Comparison of ENCODE assay signal across 9 mouse cellular contexts in genomic region chr8:86808239-86808638, GRCm38 (mm10).
DNase-seq lines count a peak whose midpoint lies in the region; ATAC-seq lines count a peak whose summit lies in the region.
"Had no signal": no experiment of that assay in that cellular context is flagged by ENCODE, and none has a peak within 500 bp of the region (broad histone marks: within the 10 kb centered on the region; RNA-seq: fewer than 3 reads in every experiment).

No protein-coding gene starts in this region.

- 84% methylated on average over 5 of the region's 5 CpGs for WGBS in midbrain, embryonic 14.5 days
- WGBS in midbrain, embryonic 16.5 days = 76% methylated on average over 5 of the region's 5 CpGs

- intact Hi-C loops in left cerebral cortex, postnatal 25 days (cut with DNase I) = loop anchor here (5.0 kb wide), 1 partner anchor 99 kb away; no protein-coding TSS in a partner anchor

- DNase-seq in adrenal gland, adult 2 months = peak; percentile 52
- DNase-seq in adrenal gland, adult 8-10 months = no peak
- peak; percentile 25 for DNase-seq in midbrain, embryonic 14.5 days
- DNase-seq in induced T-regulatory cell, adult 2 months (ENCODE audit: low read depth) = peak; percentile 64
- peak; percentile 32 for DNase-seq in thymus, postnatal 0 days (ENCODE audit: low spot score)
- DNase-seq in left cerebral cortex, postnatal 25 days (ENCODE audit: low spot score in 2 of 2) = no peak
- DNase-seq in spleen, adult 18-20 months = no peak

- no peak overlapping the region for H3K4me2 ChIP-seq in midbrain, embryonic 14.5 days (ENCODE audit: low read length)
- H3K4me2 ChIP-seq in midbrain, embryonic 16.5 days (ENCODE audit: low read length) = no peak overlapping the region

- H3K27me3 ChIP-seq in midbrain, embryonic 14.5 days (ENCODE audit: control insufficient read depth, insufficient read depth, low read length) = no peaks in the 10 kb centered on the region
- H3K27me3 ChIP-seq in midbrain, embryonic 16.5 days (ENCODE audit: control insufficient read depth, insufficient read depth, low read depth, low read length) = no peaks in the 10 kb centered on the region

- H3K9me3 ChIP-seq in midbrain, embryonic 14.5 days (ENCODE audit: control insufficient read depth, low read length) = no peaks in the 10 kb centered on the region
- no peaks in the 10 kb centered on the region for H3K9me3 ChIP-seq in midbrain, embryonic 16.5 days (replicated peaks; ENCODE audit: control insufficient read depth, low read length, poor library complexity, severe bottlenecking)
- H3K9me3 ChIP-seq: embryonic facial prominence, embryonic 10.5 days had no signal

- ATAC-seq in midbrain, embryonic 14.5 days (ENCODE audit: low FRiP score, low TSS enrichment) = no peak
- ATAC-seq in midbrain, embryonic 16.5 days = no peak

- no peak overlapping the region for H3K27ac ChIP-seq in midbrain, embryonic 14.5 days (replicated peaks; ENCODE audit: low read depth, low read length)
- H3K27ac ChIP-seq in midbrain, embryonic 16.5 days (ENCODE audit: low read length) = no peak overlapping the region
- H3K27ac ChIP-seq: embryonic facial prominence, embryonic 10.5 days had no signal

- H3K4me3 ChIP-seq in midbrain, embryonic 14.5 days (replicated peaks; ENCODE audit: low read depth, low read length) = no peak overlapping the region
- no peak overlapping the region for H3K4me3 ChIP-seq in midbrain, embryonic 16.5 days (ENCODE audit: low read depth, low read length)
- H3K4me3 ChIP-seq: embryonic facial prominence, embryonic 10.5 days had no signal

- H3K36me3 ChIP-seq in midbrain, embryonic 14.5 days (ENCODE audit: control insufficient read depth, insufficient read depth, low read length) = no peaks in the 10 kb centered on the region
- H3K36me3 ChIP-seq in midbrain, embryonic 16.5 days (ENCODE audit: control insufficient read depth, insufficient read depth, low read length) = no peaks in the 10 kb centered on the region
- H3K36me3 ChIP-seq: embryonic facial prominence, embryonic 10.5 days had no signal

- H3K9ac ChIP-seq in midbrain, embryonic 14.5 days (replicated peaks; ENCODE audit: low read length) = no peak overlapping the region
- no peak overlapping the region for H3K9ac ChIP-seq in midbrain, embryonic 16.5 days (ENCODE audit: low read depth, low read length)

- no peaks in the 10 kb centered on the region for H3K4me1 ChIP-seq in midbrain, embryonic 14.5 days (ENCODE audit: control insufficient read depth, insufficient read depth, low read length)
- H3K4me1 ChIP-seq in midbrain, embryonic 16.5 days (ENCODE audit: control insufficient read depth, insufficient read depth, low read length) = no peaks in the 10 kb centered on the region
- H3K4me1 ChIP-seq: embryonic facial prominence, embryonic 10.5 days had no signal

Comparison
In these comparisons a context has a peak if more than half of its experiments do, and no peak if none do; other contexts are left out.
1. DNase-seq: peak in adrenal gland, adult 2 months (single experiment), midbrain, embryonic 14.5 days (single experiment), induced T-regulatory cell, adult 2 months (single experiment) and thymus, postnatal 0 days (single experiment); none in adrenal gland, adult 8-10 months (single experiment), left cerebral cortex, postnatal 25 days (0 of 2) and spleen, adult 18-20 months (0 of 2).